Mouse (Mus musculus) cerebellum, adult 9-11 months (tissue): ENCODE results near the gene Slamf9.

Experiments used
- DNase-seq: peaks from one replicate; pipeline ENCODE4 v3.0.0; 2022

Gene Slamf9

GRCm38 (mm10) chr1:172463387-172464333, 11.5 kb upstream of the Slamf9 start:
- DNase-seq: no peak

- no peak for DNase-seq
Observed at GRCm38 (mm10) chr1:172468301-172468877, 6.8 kb upstream of the Slamf9 start.

- DNase-seq: no peak
Observed at GRCm38 (mm10) chr1:172469373-172469772, 5.8 kb upstream of the Slamf9 start.

GRCm38 (mm10) chr1:172469810-172470448, 5.2 kb upstream of the Slamf9 start:
- DNase-seq: no peak

- DNase-seq: no peak
Observed at GRCm38 (mm10) chr1:172472909-172473308, 2.2 kb upstream of the Slamf9 start.

- no peak for DNase-seq
Observed at GRCm38 (mm10) chr1:172474196-172474595, 962 bp upstream of the Slamf9 start.

- DNase-seq: no peak
Observed at GRCm38 (mm10) chr1:172478020-172478419, 2.9 kb downstream of the Slamf9 start.

GRCm38 (mm10) chr1:172480376-172480775, 5.2 kb downstream of the Slamf9 start:
- no peak for DNase-seq

GRCm38 (mm10) chr1:172481111-172481510, 6.0 kb downstream of the Slamf9 start:
- DNase-seq: no peak

- peak; percentile 84 for DNase-seq
Observed at GRCm38 (mm10) chr1:172481540-172482280, 6.6 kb downstream of the Slamf9 start, which contains the start of gene Igsf9. Igsf9 (plus strand) TSS chr1:172481788.

GRCm38 (mm10) chr1:172482518-172483360, 7.6 kb downstream of the Slamf9 start:
- DNase-seq: peak; percentile 21

GRCm38 (mm10) chr1:172483361-172483660, 8.2 kb downstream of the Slamf9 start:
- no peak for DNase-seq

GRCm38 (mm10) chr1:172484236-172484635, 9.1 kb downstream of the Slamf9 start:
- no peak for DNase-seq

GRCm38 (mm10) chr1:172484671-172485070, 9.5 kb downstream of the Slamf9 start:
- no peak for DNase-seq

GRCm38 (mm10) chr1:172485821-172486220, 10.7 kb downstream of the Slamf9 start:
- no peak for DNase-seq

- no peak for DNase-seq
Observed at GRCm38 (mm10) chr1:172486236-172486635, 11.1 kb downstream of the Slamf9 start.

- DNase-seq: no peak
Observed at GRCm38 (mm10) chr1:172486651-172487050, 11.5 kb downstream of the Slamf9 start.

GRCm38 (mm10) chr1:172487859-172488258, 12.7 kb downstream of the Slamf9 start:
- no peak for DNase-seq

GRCm38 (mm10) chr1:172488831-172489230, 13.7 kb downstream of the Slamf9 start:
- DNase-seq: no peak

- no peak for DNase-seq
Observed at GRCm38 (mm10) chr1:172489585-172490250, 14.6 kb downstream of the Slamf9 start.

- DNase-seq: peak; percentile 75
Observed at GRCm38 (mm10) chr1:172490261-172490661, 15.1 kb downstream of the Slamf9 start.

- no peak for DNase-seq
Observed at GRCm38 (mm10) chr1:172492047-172492446, 16.9 kb downstream of the Slamf9 start.
